Mouse (Mus musculus) embryonic fibroblast, embryonic 13.5 days (primary cell): ENCODE measurements around the gene Cux1. TPM values are rescaled to one million over a fixed set of nuclear protein-coding genes. Genes with fewer than 3 reads are reported as not detected.
A peak's percentile ranks its signal among the peaks of the same experiment; 100 is the strongest.

Source experiments
- H3K27ac ChIP-seq: 2 replicates; pipeline ENCODE4 v1.5.1; 2012; ENCODE audit warnings: low read length, control low read depth, inconsistent platforms; ENCODE audit not compliant: insufficient read depth
- H3K4me1 ChIP-seq: 2 replicates; pipeline ENCODE4 v1.6.1; 2011; ENCODE audit warnings: low read length; ENCODE audit not compliant: control insufficient read depth, insufficient read depth
- H3K4me3 ChIP-seq: 2 replicates; pipeline ENCODE4 v1.5.1; 2011; ENCODE audit warnings: mild to moderate bottlenecking, control low read depth, low read length; ENCODE audit not compliant: insufficient read depth
- CTCF ChIP-seq: IDR thresholded peaks from 2 replicates; pipeline ENCODE4 v1.5.1; 2011; ENCODE audit warnings: mild to moderate bottlenecking, control low read depth, low read length, moderate library complexity, borderline replicate concordance; ENCODE audit not compliant: insufficient read depth
- POLR2A ChIP-seq: IDR thresholded peaks from 2 replicates; pipeline ENCODE4 v1.6.1; 2011; ENCODE audit warnings: low read depth, mild to moderate bottlenecking, control low read depth, low read length, moderate library complexity
- polyA plus RNA-seq: library from polyadenylated mRNA; stranded (reverse); fragments of >200 nt; gene quantifications from 2 replicates; pipeline ENCODE4 v1.2.4, GENCODE M21; 2011; ENCODE audit warnings: low read depth; ENCODE audit not compliant: missing spikeins, insufficient read length

The Cux1 gene
- polyA plus RNA-seq, 1 experiment: 48.4 TPM

- H3K27ac ChIP-seq: peak overlapping the region; percentile 59; the same call in 1 of the 2 replicates
- peaks cover 22% of the 10 kb centered on the region for H3K4me1 ChIP-seq
- H3K4me3 ChIP-seq: no peak overlapping the region
- no peak for TF ChIP-seq CTCF
- TF ChIP-seq POLR2A: no peak
These were observed 78.6 kb downstream of the Cux1 start for GRCm38 (mm10) chr5:136488721-136489120.

- peaks cover 22% of the 10 kb centered on the region for H3K4me1 ChIP-seq
- peak overlapping the region; percentile 21; the same call in 1 of the 2 replicates for H3K27ac ChIP-seq
- TF ChIP-seq POLR2A (no peak), CTCF (no peak)
- no peak overlapping the region for H3K4me3 ChIP-seq
These were observed 79.1 kb downstream of the Cux1 start for GRCm38 (mm10) chr5:136488223-136488622.

- Histone ChIP-seq H3K4me1 (peaks cover 22% of the 10 kb centered on the region), H3K4me3 (no peak overlapping the region), H3K27ac (no peak overlapping the region; the same call in 1 of the 2 replicates)
- TF ChIP-seq POLR2A (no peak), CTCF (no peak)
These were observed 79.7 kb downstream of the Cux1 start for GRCm38 (mm10) chr5:136487397-136488093.

- no peak for TF ChIP-seq CTCF
- TF ChIP-seq POLR2A: no peak
- Histone ChIP-seq H3K4me3 (no peak overlapping the region), H3K27ac (no peak overlapping the region), H3K4me1 (peaks cover 22% of the 10 kb centered on the region)
These were observed 80.9 kb downstream of the Cux1 start for GRCm38 (mm10) chr5:136486401-136486800.

- no peak overlapping the region for H3K27ac ChIP-seq
- no peak overlapping the region for H3K4me3 ChIP-seq
- H3K4me1 ChIP-seq: peaks cover 22% of the 10 kb centered on the region
- TF ChIP-seq POLR2A (no peak), CTCF (no peak)
These were observed 81.9 kb downstream of the Cux1 start for GRCm38 (mm10) chr5:136485397-136485796.

- Histone ChIP-seq H3K4me1 (peaks cover 11% of the 10 kb centered on the region), H3K4me3 (no peak overlapping the region), H3K27ac (no peak overlapping the region)
- TF ChIP-seq POLR2A (no peak), CTCF (no peak)
These were observed 84.9 kb downstream of the Cux1 start for GRCm38 (mm10) chr5:136482434-136482833.

GRCm38 (mm10) chr5:136480541-136480940 is 86.7 kb downstream of the Cux1 start:
- Histone ChIP-seq H3K4me1 (peaks cover 14% of the 10 kb centered on the region), H3K27ac (peak overlapping the region; percentile 85), H3K4me3 (no peak overlapping the region)
- TF ChIP-seq CTCF (no peak), POLR2A (no peak)

GRCm38 (mm10) chr5:136479801-136480200 is 87.5 kb downstream of the Cux1 start:
- TF ChIP-seq CTCF: no peak
- no peak for TF ChIP-seq POLR2A
- Histone ChIP-seq H3K27ac (peak overlapping the region; percentile 85), H3K4me1 (peaks cover 14% of the 10 kb centered on the region), H3K4me3 (no peak overlapping the region)

GRCm38 (mm10) chr5:136479024-136479763 is 88.1 kb downstream of the Cux1 start:
- TF ChIP-seq CTCF (no peak), POLR2A (no peak)
- no peak overlapping the region for H3K4me3 ChIP-seq
- H3K27ac ChIP-seq: peak overlapping the region; percentile 85
- H3K4me1 ChIP-seq: peaks cover 16% of the 10 kb centered on the region

GRCm38 (mm10) chr5:136476272-136476671 is 91.0 kb downstream of the Cux1 start:
- Histone ChIP-seq H3K27ac (no peak overlapping the region), H3K4me3 (no peak overlapping the region), H3K4me1 (peaks cover 22% of the 10 kb centered on the region)
- TF ChIP-seq CTCF (no peak), POLR2A (no peak)
